Mouse (Mus musculus) limb, embryonic 11.5 days (tissue): ENCODE measurements around the gene Tmem209. TPM values are rescaled to one million over a fixed set of nuclear protein-coding genes. Genes with fewer than 3 reads are reported as not detected.

Experiments used
- ATAC-seq: fragments of 200-750 bp; cut with Nextera tagmentation; 2 replicates; pipeline ENCODE4 v1.8.0; 2017; ENCODE audit warnings: low read depth; ENCODE audit not compliant: insufficient number of reproducible peaks, low FRiP score, low TSS enrichment
- DNase-seq: peaks from one replicate; pipeline ENCODE4 v3.0.0-alpha.2; 2015; ENCODE audit warnings: low spot score
- H3K27ac ChIP-seq: fragments of 300-500 bp; sonication (generic); replicated peaks from 2 replicates; pipeline ENCODE4 v1.5.1; 2014; ENCODE audit warnings: low read depth, mild to moderate bottlenecking, low read length
- H3K27me3 ChIP-seq: fragments of 300-500 bp; sonication (generic); 2 replicates; pipeline ENCODE4 v1.6.1; 2014; ENCODE audit warnings: mild to moderate bottlenecking, low read length, mixed read lengths; ENCODE audit not compliant: control insufficient read depth, insufficient read depth
- H3K36me3 ChIP-seq: fragments of 300-500 bp; sonication (generic); 2 replicates; pipeline ENCODE4 v1.6.1; 2014; ENCODE audit warnings: mild to moderate bottlenecking, low read length, moderate library complexity, mixed read lengths; ENCODE audit not compliant: control insufficient read depth, insufficient read depth
- H3K4me1 ChIP-seq: fragments of 300-500 bp; sonication (generic); 2 replicates; pipeline ENCODE4 v1.6.1; 2014; ENCODE audit warnings: low read length, mixed read lengths; ENCODE audit not compliant: control insufficient read depth, insufficient read depth
- H3K4me2 ChIP-seq: fragments of 300-500 bp; sonication (generic); 2 replicates; pipeline ENCODE4 v1.6.1; 2014; ENCODE audit warnings: low read depth, mild to moderate bottlenecking, moderate library complexity; ENCODE audit not compliant: severe bottlenecking
- H3K4me3 ChIP-seq: fragments of 300-500 bp; sonication (generic); 2 replicates; pipeline ENCODE4 v1.5.1; 2014; ENCODE audit warnings: low read depth, low read length
- H3K9ac ChIP-seq: fragments of 300-500 bp; sonication (generic); 2 replicates; pipeline ENCODE4 v1.6.1; 2014; ENCODE audit warnings: mild to moderate bottlenecking, low read length
- H3K9me3 ChIP-seq: fragments of 300-500 bp; sonication (generic); 2 replicates; pipeline ENCODE4 v1.6.1; 2016; ENCODE audit warnings: low read length; ENCODE audit not compliant: control insufficient read depth
- WGBS: fragments of 180-500 bp; shearing (Covaris S2); extraction: QIAGEN DNeasy Blood & Tissue Kit; methylation state at CpG from one replicate; pipeline ENCODE4 v1.1.7; 2014; 5-methylcytosine and 5-hydroxymethylcytosine counted together
- polyA plus RNA-seq: library from polyadenylated mRNA; unstranded; fragments of >200 nt; fragmentation: Nextera tagmentation; extraction: Ambion mirVana; gene quantifications from 2 replicates; pipeline ENCODE4 v1.2.1, GENCODE M21; 2014

The Tmem209 gene
- polyA plus RNA-seq, 1 experiment from 2014 or later: 44.5 TPM

DNA sequence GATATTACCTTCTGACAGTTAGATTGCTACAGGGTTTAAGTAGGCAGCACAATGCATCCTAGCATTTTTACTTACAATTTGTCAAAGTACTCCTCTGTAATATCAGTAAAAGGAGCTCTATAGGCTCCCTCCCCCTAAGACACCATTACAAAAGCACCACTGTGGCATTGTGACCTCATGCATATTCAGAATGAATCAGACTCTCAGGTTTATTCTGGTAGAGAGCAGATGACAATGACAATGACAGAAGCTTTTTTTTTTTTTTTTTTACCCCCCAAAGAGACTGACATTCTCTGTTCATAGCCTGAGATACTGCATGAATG, 41.6 kb upstream of the Tmem209 start:
- no peaks in the 10 kb centered on the region for H3K9me3 ChIP-seq
- no peak overlapping the region for H3K4me2 ChIP-seq
- DNase-seq: no peak
- peaks cover 58% of the 10 kb centered on the region for H3K4me1 ChIP-seq
- no peaks in the 10 kb centered on the region for H3K36me3 ChIP-seq
- ATAC-seq: no peak
- no peaks in the 10 kb centered on the region for H3K27me3 ChIP-seq
- H3K27ac ChIP-seq: peak overlapping the region; percentile 18; the same call in 1 of the 2 replicates
- H3K9ac ChIP-seq: no peak overlapping the region
- no peak overlapping the region for H3K4me3 ChIP-seq

DNA sequence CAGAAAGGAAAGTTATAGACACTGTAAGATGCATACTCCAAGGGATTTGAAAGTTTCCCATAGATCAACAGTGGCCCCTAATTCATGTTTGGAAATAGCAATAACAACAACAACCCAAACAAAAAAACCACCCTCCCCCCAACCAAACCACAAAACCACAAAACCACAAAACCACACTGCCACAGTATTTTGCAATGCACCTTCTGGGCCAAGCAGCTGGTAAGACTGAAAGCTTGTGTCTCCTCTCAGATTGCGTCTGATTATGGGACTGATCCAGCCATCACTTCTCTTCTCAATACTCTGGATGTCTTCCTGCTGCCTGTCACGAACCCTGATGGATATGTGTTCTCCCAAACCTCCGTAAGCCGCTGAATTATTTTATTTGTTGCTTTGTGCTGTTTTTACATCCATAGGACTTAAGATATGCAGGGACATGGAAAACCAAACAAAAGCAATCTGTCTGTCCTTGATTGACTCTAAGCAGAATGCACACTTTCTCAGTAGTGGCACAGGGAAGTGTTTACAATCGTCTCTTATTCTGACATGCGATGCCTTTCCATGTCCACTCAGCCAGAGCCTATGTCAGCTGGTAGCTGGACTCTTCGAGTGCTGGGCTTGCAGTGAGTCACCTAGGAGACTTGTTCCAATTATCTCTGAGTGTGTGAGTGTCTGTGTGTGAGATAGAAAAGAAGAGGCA, 41.1 kb upstream of the Tmem209 start:
- H3K4me3 ChIP-seq: no peak overlapping the region
- H3K4me2 ChIP-seq: no peak overlapping the region
- ATAC-seq (no peak), DNase-seq (no peak)
- H3K9ac ChIP-seq: no peak overlapping the region
- peak overlapping the region; percentile 18; the same call in 1 of the 2 replicates for H3K27ac ChIP-seq
- peaks cover 62% of the 10 kb centered on the region for H3K4me1 ChIP-seq
- no peaks in the 10 kb centered on the region for H3K27me3 ChIP-seq
- WGBS: 76% methylated on average over 7 of the region's 7 CpGs
- no peaks in the 10 kb centered on the region for H3K36me3 ChIP-seq
- no peaks in the 10 kb centered on the region for H3K9me3 ChIP-seq

DNA sequence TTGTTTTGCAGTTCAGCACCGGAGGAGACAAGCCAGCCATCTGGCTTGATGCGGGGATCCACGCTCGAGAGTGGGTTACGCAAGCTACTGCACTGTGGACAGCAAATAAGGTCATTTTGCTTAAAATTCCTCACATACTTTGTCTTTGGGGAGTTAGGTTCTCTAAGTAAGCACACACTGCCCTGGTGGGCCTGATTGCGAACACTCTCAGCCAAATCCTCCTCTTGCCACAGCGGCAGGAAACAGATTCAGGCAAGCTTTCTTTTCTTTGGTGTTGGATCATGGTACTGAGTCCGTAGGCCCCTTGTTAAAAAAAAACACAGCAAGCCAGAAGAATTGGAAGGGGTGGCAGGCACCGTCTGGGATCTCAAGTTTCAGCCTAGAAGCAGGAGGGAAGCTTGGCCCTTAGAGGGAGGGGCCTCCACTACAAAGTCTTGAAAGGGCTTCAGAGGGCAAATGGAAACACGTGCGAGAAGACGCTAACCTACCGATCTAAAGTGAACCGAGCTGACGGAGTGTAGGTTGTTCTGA, 39.7 kb upstream of the Tmem209 start:
- ATAC-seq: peak; percentile 78
- 0 out of 2 replicates have a peak overlapping the region, but pooled peaks have one; percentile 7 for H3K4me3 ChIP-seq
- H3K27me3 ChIP-seq: no peaks in the 10 kb centered on the region
- no peaks in the 10 kb centered on the region for H3K36me3 ChIP-seq
- no peaks in the 10 kb centered on the region for H3K9me3 ChIP-seq
- peak overlapping the region; percentile 55 for H3K9ac ChIP-seq
- peaks cover 70% of the 10 kb centered on the region for H3K4me1 ChIP-seq
- H3K4me2 ChIP-seq: peak overlapping the region; percentile 24; the same call in 1 of the 2 replicates
- peak overlapping the region; percentile 96 for H3K27ac ChIP-seq
- WGBS: 2% methylated on average over 15 of the region's 15 CpGs
- DNase-seq: peak; percentile 83

DNA sequence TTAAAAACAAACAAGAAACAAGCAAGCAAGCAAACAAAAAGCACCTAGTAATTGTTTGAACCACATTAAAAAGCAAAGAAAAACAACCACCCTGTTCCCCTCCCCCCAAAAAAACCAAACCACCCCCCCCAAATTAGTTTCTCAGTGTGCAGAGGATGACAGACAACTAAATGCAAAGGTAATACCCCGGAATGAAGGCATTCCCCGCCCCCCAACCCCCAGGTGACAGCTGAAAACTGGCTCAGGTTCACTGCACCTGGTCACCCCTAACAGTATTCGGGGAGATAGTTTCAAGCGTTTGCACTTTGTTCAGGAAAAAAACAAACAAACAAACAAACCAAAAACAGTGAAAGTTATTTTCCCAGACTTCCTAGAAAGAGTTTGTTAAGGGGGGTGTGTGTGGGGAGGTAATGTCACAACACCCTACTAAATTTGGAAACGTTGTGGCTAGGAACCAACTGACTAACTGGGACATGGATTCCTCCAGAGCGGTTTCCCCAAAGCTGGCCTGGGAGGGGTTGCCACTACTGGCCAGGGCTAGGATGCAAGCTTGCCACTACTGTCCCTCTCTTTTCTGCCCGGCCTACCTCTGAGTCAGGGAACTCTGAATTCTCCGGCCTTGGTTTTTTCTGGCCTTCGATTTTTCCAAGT, 38.2 kb upstream of the Tmem209 start:
- peak overlapping the region; percentile 96 for H3K27ac ChIP-seq
- H3K9me3 ChIP-seq: no peaks in the 10 kb centered on the region
- no peak overlapping the region for H3K4me3 ChIP-seq
- DNase-seq (no peak), ATAC-seq (no peak)
- no peak overlapping the region; the same call in 1 of the 2 replicates for H3K9ac ChIP-seq
- H3K4me2 ChIP-seq: 0 out of 2 replicates have a peak overlapping the region, but pooled peaks have one; percentile 44
- no peaks in the 10 kb centered on the region for H3K36me3 ChIP-seq
- no peaks in the 10 kb centered on the region for H3K27me3 ChIP-seq
- H3K4me1 ChIP-seq: peaks cover 68% of the 10 kb centered on the region
- 20% methylated on average over 9 of the region's 9 CpGs for WGBS

DNA sequence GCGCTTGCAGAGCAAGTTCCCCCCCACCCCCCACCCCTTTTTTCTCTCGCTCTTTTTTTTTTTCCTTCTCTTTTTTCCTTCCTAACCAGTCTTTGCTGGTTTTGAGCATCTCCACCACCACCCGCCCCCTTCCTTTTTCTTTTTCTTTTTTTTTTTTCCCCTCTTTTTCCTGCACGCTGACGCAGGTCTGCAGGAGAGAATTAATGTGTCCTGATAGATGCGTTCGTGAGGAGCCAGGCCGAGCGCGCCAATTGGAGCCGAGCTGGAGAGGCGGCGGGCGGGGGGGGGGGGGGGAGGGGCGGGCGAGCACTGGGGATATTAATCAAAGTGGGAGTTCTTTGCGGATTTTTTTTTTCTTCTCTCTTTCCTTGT, 37.7 kb upstream of the Tmem209 start:
- ATAC-seq (no peak), DNase-seq (no peak)
- H3K4me1 ChIP-seq: peaks cover 72% of the 10 kb centered on the region
- no peaks in the 10 kb centered on the region for H3K36me3 ChIP-seq
- H3K4me2 ChIP-seq: peak overlapping the region; percentile 44
- no peaks in the 10 kb centered on the region for H3K9me3 ChIP-seq
- H3K4me3 ChIP-seq: no peak overlapping the region; the same call in 1 of the 2 replicates
- 0% methylated on average over 17 of the region's 17 CpGs for WGBS
- peak overlapping the region; percentile 69 for H3K9ac ChIP-seq
- no peaks in the 10 kb centered on the region for H3K27me3 ChIP-seq
- H3K27ac ChIP-seq: peak overlapping the region; percentile 96

DNA sequence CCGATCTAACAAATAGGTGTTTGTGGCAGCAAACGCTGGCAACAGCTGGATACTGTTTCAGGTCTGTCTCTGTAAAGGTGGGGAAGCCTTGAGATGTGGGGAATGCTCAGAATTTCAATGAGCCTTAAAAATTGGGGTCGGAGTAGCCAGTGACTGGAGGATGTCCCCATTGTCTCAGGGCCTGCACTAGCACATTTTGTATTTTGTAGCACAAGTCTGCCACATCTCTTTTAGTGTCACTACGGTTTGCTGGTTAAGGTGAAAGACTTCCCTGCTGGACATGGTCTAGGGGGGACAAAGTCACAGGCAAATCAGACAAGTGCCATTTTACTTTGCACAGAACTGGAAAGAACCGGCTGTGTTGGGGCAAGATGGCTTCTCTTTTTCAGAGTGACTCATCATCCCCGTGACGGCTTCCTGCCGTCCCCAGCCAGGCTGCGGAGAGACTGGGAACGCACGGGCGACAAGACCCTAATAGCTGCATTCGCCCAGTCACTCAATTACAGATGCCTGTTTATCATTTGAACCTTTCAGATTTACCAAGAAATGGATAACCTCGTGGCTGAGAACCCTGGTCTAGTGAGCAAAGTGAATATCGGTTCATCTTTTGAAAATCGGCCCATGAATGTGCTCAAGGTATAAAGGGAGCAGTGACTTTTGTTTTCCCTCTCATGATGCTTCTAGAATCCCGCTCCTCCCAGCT, 37.1 kb upstream of the Tmem209 start:
- Histone ChIP-seq H3K4me3 (no peak overlapping the region; the same call in 1 of the 2 replicates), H3K27ac (peak overlapping the region; percentile 96), H3K4me1 (peaks cover 71% of the 10 kb centered on the region), H3K27me3 (no peaks in the 10 kb centered on the region), H3K9ac (peak overlapping the region; percentile 69), H3K4me2 (peak overlapping the region; percentile 44), H3K9me3 (no peaks in the 10 kb centered on the region), H3K36me3 (no peaks in the 10 kb centered on the region)
- WGBS: 8% methylated on average over 17 of the region's 17 CpGs
- DNase-seq (peak; percentile 70), ATAC-seq (no peak)

DNA sequence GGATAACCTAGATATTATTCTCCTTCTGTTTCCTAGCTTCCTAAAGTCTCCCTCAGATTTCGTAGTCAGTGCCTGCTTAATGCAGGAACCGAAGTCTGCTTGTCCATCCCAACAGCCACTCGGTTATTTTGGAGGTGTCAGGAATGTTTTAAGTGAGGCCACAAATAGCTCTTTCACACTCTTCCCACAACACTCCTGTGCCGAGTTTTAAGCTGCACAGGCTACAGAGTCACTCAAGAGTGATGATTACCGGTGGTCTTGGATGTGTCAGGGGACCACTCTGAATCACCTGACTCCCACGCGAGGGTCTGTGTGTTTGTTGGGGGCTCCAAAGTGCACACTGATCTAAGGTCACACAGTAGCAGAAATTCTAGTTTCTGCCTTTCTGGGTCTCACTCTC, 36.1 kb upstream of the Tmem209 start:
- Histone ChIP-seq H3K36me3 (no peaks in the 10 kb centered on the region), H3K4me1 (peaks cover 72% of the 10 kb centered on the region), H3K4me2 (peak overlapping the region; percentile 44), H3K27ac (peak overlapping the region; percentile 96), H3K27me3 (no peaks in the 10 kb centered on the region), H3K9ac (peak overlapping the region; percentile 52), H3K9me3 (no peaks in the 10 kb centered on the region), H3K4me3 (peak overlapping the region; percentile 21)
- ATAC-seq (no peak), DNase-seq (no peak)
- WGBS: 49% methylated on average over 7 of the region's 7 CpGs

DNA sequence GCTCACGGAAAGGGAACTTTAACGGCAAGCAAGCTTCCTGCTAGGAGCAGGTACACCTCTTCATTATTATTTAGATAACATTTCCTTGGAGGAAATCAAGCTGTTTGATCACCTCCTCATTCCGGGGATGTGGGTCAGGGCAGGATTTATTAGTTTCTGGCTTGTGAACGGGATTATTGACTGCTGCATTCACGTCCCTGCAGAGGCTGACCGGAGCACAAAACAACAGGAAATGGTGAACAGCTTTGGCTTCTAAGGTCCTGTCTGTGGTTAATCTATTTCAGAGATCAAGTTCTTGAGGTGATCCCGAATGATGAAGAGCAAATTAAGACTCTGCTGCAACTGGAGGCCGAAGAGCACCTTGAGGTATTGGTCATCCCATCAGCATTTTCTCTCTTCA, 34.3 kb upstream of the Tmem209 start:
- H3K27me3 ChIP-seq: no peaks in the 10 kb centered on the region
- peak; percentile 72 for DNase-seq
- H3K36me3 ChIP-seq: no peaks in the 10 kb centered on the region
- no peaks in the 10 kb centered on the region for H3K9me3 ChIP-seq
- 4% methylated on average over 8 of the region's 8 CpGs for WGBS
- H3K27ac ChIP-seq: peak overlapping the region; percentile 96
- peak overlapping the region; percentile 52 for H3K9ac ChIP-seq
- H3K4me3 ChIP-seq: peak overlapping the region; percentile 21
- peaks cover 63% of the 10 kb centered on the region for H3K4me1 ChIP-seq
- ATAC-seq: no peak
- H3K4me2 ChIP-seq: peak overlapping the region; percentile 44
